Mouse (Mus musculus) liver, embryonic 15.5 days (tissue): ENCODE measurements around the gene Wipi1. TPM values are rescaled to one million over a fixed set of nuclear protein-coding genes. Genes with fewer than 3 reads are reported as not detected.

ENCODE experiments used
- ATAC-seq: fragments of 200-750 bp; cut with Nextera tagmentation; 2 replicates; pipeline ENCODE4 v1.8.0; 2017; ENCODE audit warnings: moderate number of reproducible peaks, mild to moderate bottlenecking, moderate library complexity; ENCODE audit not compliant: insufficient read depth
- H3K27ac ChIP-seq: fragments of 300-500 bp; sonication (generic); replicated peaks from 2 replicates; pipeline ENCODE4 v1.5.1; 2015; ENCODE audit warnings: mild to moderate bottlenecking, inconsistent platforms
- H3K27me3 ChIP-seq: fragments of 300-500 bp; sonication (generic); 2 replicates; pipeline ENCODE4 v1.6.1; 2015; ENCODE audit warnings: mild to moderate bottlenecking, inconsistent platforms
- H3K36me3 ChIP-seq: fragments of 300-500 bp; sonication (generic); replicated peaks from 2 replicates; pipeline ENCODE4 v1.6.1; 2015; ENCODE audit warnings: moderate library complexity, mild to moderate bottlenecking, inconsistent platforms
- H3K4me1 ChIP-seq: fragments of 300-500 bp; sonication (generic); replicated peaks from 2 replicates; pipeline ENCODE4 v1.6.1; 2015; ENCODE audit warnings: inconsistent platforms
- H3K4me2 ChIP-seq: fragments of 300-500 bp; sonication (generic); 2 replicates; pipeline ENCODE4 v1.6.1; 2015; ENCODE audit warnings: moderate library complexity, mild to moderate bottlenecking, inconsistent platforms
- H3K4me3 ChIP-seq: fragments of 300-500 bp; sonication (generic); replicated peaks from 2 replicates; pipeline ENCODE4 v1.5.1; 2015; ENCODE audit warnings: mild to moderate bottlenecking, inconsistent platforms
- H3K9ac ChIP-seq: fragments of 300-500 bp; sonication (generic); 2 replicates; pipeline ENCODE4 v1.6.1; 2015; ENCODE audit warnings: moderate library complexity, mild to moderate bottlenecking, inconsistent platforms
- H3K9me3 ChIP-seq: fragments of 300-500 bp; sonication (generic); replicated peaks from 2 replicates; pipeline ENCODE4 v1.6.1; 2016; ENCODE audit warnings: inconsistent platforms
- WGBS: fragments of 180-500 bp; shearing (Covaris S2); methylation state at CpG from one replicate; pipeline ENCODE4 v1.1.7; 2015; ENCODE audit warnings: mixed read lengths; ENCODE audit not compliant: insufficient replicate concordance; 5-methylcytosine and 5-hydroxymethylcytosine counted together
- polyA plus RNA-seq: library from polyadenylated mRNA; unstranded; fragments of >200 nt; fragmentation: Nextera tagmentation; extraction: Ambion mirVana; gene quantifications from 2 replicates; pipeline ENCODE4 v1.2.1, GENCODE M21; 2015

Wipi1 gene
- polyA plus RNA-seq, 1 experiment from 2014 or later, result 25.9 TPM

DNA sequence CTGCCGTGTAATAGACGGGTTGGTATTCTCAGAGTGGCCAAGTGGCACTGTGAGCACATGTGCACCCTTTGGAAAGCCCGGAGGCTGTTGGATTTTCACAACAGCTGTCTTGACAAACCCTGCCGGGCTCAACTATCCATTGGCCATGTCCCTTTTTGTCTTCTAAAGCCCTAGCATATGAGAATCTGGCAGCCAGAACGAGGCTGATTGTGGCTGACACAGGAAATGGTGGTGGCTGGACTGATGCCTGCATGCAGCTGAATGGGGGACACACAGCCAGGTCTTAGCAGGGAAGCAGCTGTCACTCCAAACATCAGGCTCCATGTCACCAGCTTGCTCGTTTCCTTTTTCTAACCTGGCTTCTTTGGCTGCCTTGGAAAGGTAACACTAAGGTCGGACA lies 36.7 kb upstream of the Wipi1 start:
- Histone ChIP-seq H3K4me3 (no peak overlapping the region), H3K9me3 (no peaks in the 10 kb centered on the region), H3K27me3 (peaks cover 29% of the 10 kb centered on the region), H3K27ac (no peak overlapping the region), H3K36me3 (peaks cover 5% of the 10 kb centered on the region), H3K9ac (no peak overlapping the region), H3K4me2 (peak overlapping the region; percentile 96; the same call in 1 of the 2 replicates), H3K4me1 (peaks cover 46% of the 10 kb centered on the region)
- ATAC-seq, result no peak
- 13% methylated on average over 7 of the region's 7 CpGs for WGBS

DNA sequence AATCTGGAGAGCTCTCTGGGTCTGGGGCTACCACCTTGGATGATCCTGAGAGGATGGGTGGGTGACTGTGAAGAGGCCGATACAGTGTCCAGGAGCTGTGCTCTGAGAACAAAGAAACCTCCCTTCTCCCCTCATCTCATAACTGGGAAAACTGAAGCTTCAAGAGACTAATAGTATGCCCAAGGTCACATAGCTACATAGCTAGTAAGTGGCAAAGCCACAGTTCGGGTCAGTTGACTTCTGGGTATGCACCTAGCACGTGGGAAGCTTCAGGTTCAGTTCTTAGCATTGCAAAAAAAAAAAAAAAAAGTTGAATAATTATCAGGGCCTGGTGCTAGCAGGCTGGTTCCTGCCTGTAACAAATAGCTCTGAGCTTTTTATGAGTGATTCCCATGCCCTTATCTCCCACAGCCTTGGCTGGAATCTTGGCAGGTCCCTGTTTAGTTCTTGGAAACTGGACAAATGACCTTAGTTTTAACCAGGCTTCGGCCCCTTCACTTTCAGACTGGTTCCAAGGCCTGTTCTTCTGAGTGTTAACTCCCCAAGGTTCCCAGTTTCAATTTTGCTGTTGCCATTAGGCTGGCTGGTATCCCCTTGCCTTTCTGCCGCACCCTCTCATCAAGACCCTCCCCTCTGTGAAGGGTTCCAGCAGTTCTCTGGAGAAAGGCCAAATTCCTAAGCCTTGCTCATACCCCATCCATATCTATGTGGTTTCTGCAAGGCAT lies 29.9 kb upstream of the Wipi1 start:
- H3K9me3 ChIP-seq, result no peaks in the 10 kb centered on the region
- no peak overlapping the region for H3K4me2 ChIP-seq
- H3K4me3 ChIP-seq, result no peak overlapping the region
- no peaks in the 10 kb centered on the region for H3K36me3 ChIP-seq
- H3K9ac ChIP-seq, result no peak overlapping the region
- H3K4me1 ChIP-seq, result no peaks in the 10 kb centered on the region
- 58% methylated on average over 5 of the region's 5 CpGs for WGBS
- 0 out of 2 replicates have a peak, but pooled peaks cover 3% of the 10 kb centered on the region for H3K27me3 ChIP-seq
- ATAC-seq, result no peak
- H3K27ac ChIP-seq, result no peak overlapping the region

DNA sequence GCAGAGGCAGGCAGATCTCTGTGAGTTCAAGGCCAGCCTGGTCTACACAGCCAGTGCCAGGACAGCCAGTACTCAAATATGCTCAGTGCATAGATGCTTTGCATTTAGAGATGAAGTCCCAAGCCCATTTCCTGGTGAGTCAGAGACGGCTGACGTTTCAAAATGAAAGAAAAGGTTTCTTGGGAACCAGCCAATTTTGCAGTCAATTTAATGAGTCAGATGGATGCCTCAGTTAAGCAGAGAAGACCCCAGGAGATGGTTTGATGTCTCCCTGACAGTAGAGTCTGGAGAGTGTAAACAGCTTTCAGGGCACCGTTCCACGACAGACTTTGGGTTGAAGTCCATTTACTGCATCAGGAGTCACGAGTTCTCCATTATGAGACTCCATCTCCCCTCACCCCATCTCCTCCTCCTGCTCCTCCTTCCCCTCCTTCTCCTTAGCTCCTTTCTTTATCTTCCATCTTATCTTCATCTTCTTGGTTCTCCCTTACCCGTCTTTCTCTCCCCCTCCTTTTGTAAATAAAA lies 24.2 kb upstream of the Wipi1 start:
- Histone ChIP-seq H3K4me1 (no peaks in the 10 kb centered on the region), H3K4me2 (no peak overlapping the region), H3K27me3 (no peaks in the 10 kb centered on the region), H3K9me3 (no peaks in the 10 kb centered on the region), H3K27ac (no peak overlapping the region), H3K36me3 (no peaks in the 10 kb centered on the region), H3K9ac (no peak overlapping the region), H3K4me3 (no peak overlapping the region)
- ATAC-seq, result no peak
- WGBS, result 63% methylated on average over 6 of the region's 6 CpGs

DNA sequence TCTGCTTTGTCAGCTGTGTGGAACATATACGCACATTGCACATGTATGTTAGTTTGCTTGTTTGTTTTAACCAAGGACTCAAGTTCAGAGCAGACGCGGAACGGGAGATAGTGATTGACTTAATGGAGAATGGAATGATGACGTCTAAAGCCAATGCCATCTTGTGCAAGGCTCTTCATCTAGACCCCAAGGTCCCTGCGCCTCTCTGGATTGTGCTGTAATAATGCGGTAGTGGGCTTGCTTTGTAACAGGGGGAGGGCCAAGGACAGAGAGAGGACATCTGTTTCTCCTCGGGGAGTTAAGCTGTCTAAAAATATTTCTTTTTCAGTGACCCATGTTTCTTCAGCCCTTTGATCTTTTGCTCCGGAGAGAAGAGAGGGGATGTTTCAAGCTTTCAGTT lies 23.2 kb upstream of the Wipi1 start:
- Histone ChIP-seq H3K4me1 (no peaks in the 10 kb centered on the region), H3K4me2 (no peak overlapping the region), H3K36me3 (no peaks in the 10 kb centered on the region), H3K27me3 (no peaks in the 10 kb centered on the region), H3K9me3 (no peaks in the 10 kb centered on the region), H3K27ac (no peak overlapping the region), H3K9ac (no peak overlapping the region), H3K4me3 (no peak overlapping the region)
- ATAC-seq, result no peak
- 76% methylated on average over 9 of the region's 9 CpGs for WGBS

DNA sequence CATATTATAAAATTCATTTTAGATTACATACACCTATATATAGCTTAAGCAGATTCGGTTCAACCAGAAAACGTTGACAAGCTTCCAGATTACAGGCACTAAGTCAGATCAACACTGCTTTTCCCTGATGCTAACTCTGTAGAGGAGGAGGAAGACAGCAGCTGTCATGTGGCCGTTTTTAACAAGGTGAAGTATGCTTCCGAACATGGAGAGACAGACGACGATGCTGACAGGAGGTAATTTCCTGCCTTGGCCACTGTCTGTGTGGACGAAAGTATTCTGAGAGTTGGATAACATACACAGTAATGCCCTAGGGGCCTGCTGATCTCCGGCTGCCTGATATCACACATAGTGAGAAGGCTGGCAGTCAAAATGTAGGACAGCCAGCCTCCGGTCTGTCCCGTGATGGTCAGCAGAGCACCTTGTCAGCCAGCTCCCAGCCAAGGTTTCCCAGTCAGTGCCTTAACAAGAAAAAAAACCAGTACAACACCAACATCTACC lies 17.3 kb upstream of the Wipi1 start:
- H3K27me3 ChIP-seq, result no peaks in the 10 kb centered on the region
- no peak overlapping the region for H3K27ac ChIP-seq
- no peaks in the 10 kb centered on the region for H3K36me3 ChIP-seq
- no peak for ATAC-seq
- H3K9me3 ChIP-seq, result no peaks in the 10 kb centered on the region
- H3K4me3 ChIP-seq, result no peak overlapping the region
- peaks cover 9% of the 10 kb centered on the region for H3K4me1 ChIP-seq
- H3K4me2 ChIP-seq, result no peak overlapping the region
- H3K9ac ChIP-seq, result no peak overlapping the region
- WGBS, result 61% methylated on average over 10 of the region's 10 CpGs

DNA sequence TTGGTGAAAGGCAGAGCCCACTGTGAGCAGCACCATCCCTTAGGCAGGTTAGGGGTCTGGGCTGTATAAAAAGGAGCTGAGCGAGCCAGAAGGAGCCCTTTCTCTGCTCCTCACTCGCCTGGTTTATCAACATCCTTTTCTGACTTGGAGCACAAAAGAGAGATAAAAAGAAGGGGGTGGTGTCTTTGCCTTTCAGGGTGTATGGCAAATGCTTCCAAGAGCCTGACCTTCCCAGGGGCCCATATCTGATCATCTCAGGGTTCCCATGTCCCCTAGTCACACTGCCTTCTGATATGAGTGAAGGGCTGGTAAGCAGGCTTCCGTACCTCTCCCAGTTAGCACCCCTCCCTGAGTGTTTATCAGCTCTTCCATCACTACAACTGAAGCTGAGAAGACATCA lies 16.3 kb upstream of the Wipi1 start:
- 19% methylated on average over 3 of the region's 3 CpGs for WGBS
- Histone ChIP-seq H3K27me3 (no peaks in the 10 kb centered on the region), H3K9ac (no peak overlapping the region), H3K4me1 (peaks cover 9% of the 10 kb centered on the region), H3K27ac (no peak overlapping the region), H3K9me3 (no peaks in the 10 kb centered on the region), H3K4me2 (no peak overlapping the region), H3K36me3 (no peaks in the 10 kb centered on the region), H3K4me3 (no peak overlapping the region)
- ATAC-seq, result peak; percentile 63

DNA sequence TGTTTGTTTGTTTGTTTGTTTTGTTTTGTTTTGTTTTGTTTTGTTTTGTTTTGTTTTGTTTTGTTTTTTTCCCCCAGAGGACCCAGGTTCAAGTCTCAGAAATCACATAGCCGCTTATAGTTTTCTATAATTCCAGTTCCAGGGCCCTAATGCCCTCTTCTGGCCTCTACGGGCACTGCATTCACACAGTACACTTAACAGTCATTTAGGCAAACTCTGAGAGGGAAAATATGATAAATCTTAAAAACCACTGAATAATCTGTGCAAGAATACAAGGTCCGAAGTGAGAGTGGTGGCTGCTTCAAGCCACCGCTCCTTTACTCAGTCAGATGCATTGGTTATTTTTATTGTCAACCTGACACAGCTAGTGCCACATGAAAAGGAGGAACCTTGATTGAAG lies 15.9 kb upstream of the Wipi1 start:
- Histone ChIP-seq H3K9me3 (no peaks in the 10 kb centered on the region), H3K4me1 (peaks cover 11% of the 10 kb centered on the region)

DNA sequence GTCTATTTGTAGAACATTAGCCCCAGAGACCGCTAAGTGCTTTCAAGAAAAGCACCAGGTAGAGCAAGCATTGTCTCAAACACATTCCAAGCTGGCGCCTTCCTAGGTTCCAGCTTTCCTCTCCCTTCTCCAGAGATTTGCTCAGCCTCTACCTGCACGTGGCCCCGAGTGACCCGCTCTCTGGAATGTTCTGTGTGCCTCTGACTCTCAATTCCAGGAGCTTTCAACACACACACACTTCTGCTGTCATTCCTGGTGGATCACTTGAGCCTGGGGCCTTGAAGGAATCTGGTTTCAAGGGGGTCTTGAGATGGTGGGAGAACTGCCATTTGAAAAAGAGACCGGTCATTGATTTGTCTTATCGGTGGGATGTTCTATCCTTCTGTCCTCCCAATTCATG lies 11.5 kb upstream of the Wipi1 start:
- 75% methylated on average over 7 of the region's 7 CpGs for WGBS
- Histone ChIP-seq H3K27me3 (no peaks in the 10 kb centered on the region), H3K36me3 (no peaks in the 10 kb centered on the region)

More for the DNA sequence above, 15.9 kb upstream of the Wipi1 start:
- H3K27me3 ChIP-seq, result no peaks in the 10 kb centered on the region
- no peak overlapping the region for H3K4me2 ChIP-seq
- ATAC-seq, result no peak
- 64% methylated on average over 4 of the region's 4 CpGs for WGBS
- no peak overlapping the region for H3K9ac ChIP-seq
- H3K4me3 ChIP-seq, result no peak overlapping the region
- H3K27ac ChIP-seq, result no peak overlapping the region
- H3K36me3 ChIP-seq, result no peaks in the 10 kb centered on the region

DNA sequence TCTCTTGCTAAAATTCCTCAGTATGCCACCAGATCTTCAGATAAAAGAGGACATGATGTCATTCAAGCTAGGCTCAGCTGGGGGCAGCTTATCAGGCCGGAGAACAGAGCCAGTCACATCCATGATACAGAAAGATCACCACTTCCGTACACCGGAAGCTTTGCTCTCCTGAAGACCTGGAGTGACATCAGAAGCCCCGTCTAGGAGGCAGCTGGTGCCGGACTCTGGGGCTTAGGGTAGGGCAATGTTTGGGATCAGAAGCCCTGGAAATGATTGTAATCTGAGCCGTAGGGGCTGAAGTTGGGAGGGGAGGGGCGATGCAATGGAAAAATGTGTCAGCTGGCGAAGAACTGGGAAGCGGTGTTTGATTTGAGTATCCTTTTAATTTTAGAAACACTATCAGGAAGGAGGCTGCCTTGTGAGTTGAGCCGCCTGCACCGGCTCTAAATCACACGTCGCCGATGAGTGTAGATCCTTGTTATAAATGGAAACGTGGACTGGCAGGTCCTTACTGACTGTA lies 10.8 kb upstream of the Wipi1 start:
- Histone ChIP-seq H3K36me3 (no peaks in the 10 kb centered on the region), H3K27ac (no peak overlapping the region), H3K4me1 (peaks cover 40% of the 10 kb centered on the region), H3K4me3 (peak overlapping the region; percentile 5; the same call in 1 of the 2 replicates), H3K9me3 (no peaks in the 10 kb centered on the region), H3K9ac (no peak overlapping the region), H3K27me3 (no peaks in the 10 kb centered on the region), H3K4me2 (peak overlapping the region; percentile 52)
- ATAC-seq, result 0 out of 2 replicates have a peak, but pooled peaks have one; percentile 17
- 24% methylated on average over 15 of the region's 15 CpGs for WGBS

More for the DNA sequence above, 11.5 kb upstream of the Wipi1 start:
- no peak for ATAC-seq
- no peak overlapping the region for H3K4me2 ChIP-seq
- H3K4me3 ChIP-seq, result no peak overlapping the region
- peaks cover 40% of the 10 kb centered on the region for H3K4me1 ChIP-seq
- no peak overlapping the region for H3K27ac ChIP-seq
- no peaks in the 10 kb centered on the region for H3K9me3 ChIP-seq
- no peak overlapping the region for H3K9ac ChIP-seq

DNA sequence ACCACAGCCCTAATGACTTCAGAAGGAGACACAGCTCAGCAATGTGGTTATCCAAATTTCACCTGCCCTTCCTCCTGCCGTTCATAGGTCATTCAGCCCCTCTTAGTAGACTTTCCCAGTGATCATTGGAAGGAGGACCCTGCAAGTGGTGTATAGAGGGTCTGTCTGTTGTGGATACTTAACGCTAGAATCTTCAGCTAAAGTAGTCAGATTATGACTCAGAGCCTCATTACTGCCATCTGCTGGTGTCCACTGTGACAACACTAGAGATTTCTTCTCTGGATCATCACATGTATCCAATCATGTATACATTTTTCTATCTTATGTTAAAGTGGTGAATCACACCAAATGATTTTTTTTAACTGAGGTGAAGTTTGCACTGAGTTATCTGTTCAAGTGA lies 9.4 kb upstream of the Wipi1 start:
- no peaks in the 10 kb centered on the region for H3K27me3 ChIP-seq
- peaks cover 53% of the 10 kb centered on the region for H3K4me1 ChIP-seq
- no peak overlapping the region for H3K4me3 ChIP-seq
- no peak overlapping the region for H3K9ac ChIP-seq
- H3K27ac ChIP-seq, result no peak overlapping the region
- whole genome bisulfite sequencing, result 12% methylated on average over 2 of the region's 2 CpGs
- no peak for ATAC-seq
- H3K9me3 ChIP-seq, result no peaks in the 10 kb centered on the region
- no peak overlapping the region for H3K4me2 ChIP-seq
- H3K36me3 ChIP-seq, result no peaks in the 10 kb centered on the region

DNA sequence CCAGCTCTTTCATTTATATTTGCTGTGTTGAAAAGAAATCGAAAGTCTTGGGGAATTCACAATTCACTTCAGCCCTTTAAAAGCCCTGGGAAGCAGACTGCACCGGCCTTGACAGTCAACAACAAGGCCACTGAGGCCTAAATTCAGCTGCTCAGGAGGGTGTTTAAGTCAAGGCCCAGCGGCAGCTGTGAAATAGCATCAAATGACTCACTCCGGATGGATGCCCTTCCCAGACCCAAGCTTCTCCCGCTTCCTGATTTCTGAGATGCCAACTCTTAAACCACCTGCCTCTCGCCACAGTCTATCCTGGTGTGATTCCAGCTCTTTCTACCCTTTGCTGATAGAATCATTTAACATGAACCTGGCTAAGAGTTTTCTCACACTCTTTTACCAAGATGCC lies 8.6 kb upstream of the Wipi1 start:
- WGBS, result 81% methylated on average over 6 of the region's 6 CpGs
- Histone ChIP-seq H3K4me1 (peaks cover 61% of the 10 kb centered on the region), H3K27ac (no peak overlapping the region), H3K27me3 (no peaks in the 10 kb centered on the region), H3K4me2 (no peak overlapping the region), H3K36me3 (no peaks in the 10 kb centered on the region), H3K4me3 (no peak overlapping the region), H3K9me3 (no peaks in the 10 kb centered on the region), H3K9ac (no peak overlapping the region)
- no peak for ATAC-seq
